Mouse (Mus musculus) ES-Bruce4 (cell line): ENCODE data around the gene Cacna1f. TPM values are rescaled to one million over a fixed set of nuclear protein-coding genes. Genes with fewer than 3 reads are reported as not detected.
A peak's percentile ranks its signal among the peaks of the same experiment; 100 is the strongest.

ENCODE experiments used
- H3K27ac ChIP-seq: 2 replicates; pipeline ENCODE4 v1.5.1; 2012; ENCODE audit warnings: low read length, inconsistent platforms; ENCODE audit not compliant: insufficient read depth
- H3K27me3 ChIP-seq: 2 replicates; pipeline ENCODE4 v1.6.1; 2012; ENCODE audit warnings: mild to moderate bottlenecking, low read length, inconsistent platforms; ENCODE audit not compliant: control insufficient read depth, poor library complexity, insufficient read depth, severe bottlenecking
- H3K36me3 ChIP-seq: 2 replicates; pipeline ENCODE4 v1.6.1; 2012; ENCODE audit warnings: inconsistent platforms, mild to moderate bottlenecking, low read length, moderate library complexity; ENCODE audit not compliant: control insufficient read depth, poor library complexity, insufficient read depth, severe bottlenecking
- H3K4me1 ChIP-seq: one replicate; pipeline ENCODE4 v1.8.1; 2011; ENCODE audit warnings: low read length; ENCODE audit not compliant: control insufficient read depth, insufficient read depth
- H3K4me3 ChIP-seq: 2 replicates; pipeline ENCODE4 v1.5.1; 2011; ENCODE audit warnings: low read depth, mild to moderate bottlenecking, low read length
- H3K9ac ChIP-seq: 2 replicates; pipeline ENCODE4 v1.6.1; 2012; ENCODE audit warnings: low read depth, mild to moderate bottlenecking, inconsistent platforms; ENCODE audit not compliant: poor library complexity, severe bottlenecking
- H3K9me3 ChIP-seq: replicated peaks from 2 replicates; pipeline ENCODE4 v1.6.1; 2012; ENCODE audit warnings: mild to moderate bottlenecking, low read length, inconsistent platforms; ENCODE audit not compliant: control insufficient read depth, poor library complexity, insufficient read depth, severe bottlenecking
- CTCF ChIP-seq: IDR thresholded peaks from one replicate; pipeline ENCODE4 v1.8.1; 2011; ENCODE audit warnings: low read depth, low read length
- EP300 ChIP-seq: IDR thresholded peaks from 2 replicates; pipeline ENCODE4 v1.6.1; 2011; ENCODE audit warnings: low read depth, low read length; ENCODE audit not compliant: insufficient read depth
- POLR2A ChIP-seq: IDR thresholded peaks from one replicate; pipeline ENCODE4 v1.8.1; 2011; ENCODE audit warnings: low read length; ENCODE audit not compliant: insufficient read depth
- polyA plus RNA-seq: library from polyadenylated mRNA; stranded (reverse); fragments of >200 nt; gene quantifications from 2 replicates; pipeline ENCODE4 v1.2.4, GENCODE M21; 2011; ENCODE audit warnings: low read depth; ENCODE audit not compliant: missing spikeins, insufficient read depth, insufficient read length

The Cacna1f gene
- polyA plus RNA-seq, 1 experiment, result 0.16 TPM

- Histone ChIP-seq H3K36me3 (no peaks in the 10 kb centered on the region), H3K4me3 (peak overlapping the region; percentile 69), H3K27ac (no peak overlapping the region; the same call in 1 of the 2 replicates)
Observed at GRCm38 (mm10) chrX:7572466-7572865, 34.4 kb upstream of the Cacna1f start.

GRCm38 (mm10) chrX:7573176-7574086 lies 33.5 kb upstream of the Cacna1f start, which contains the start of gene Foxp3:
Foxp3 (plus strand) TSS chrX:7573644.
- Histone ChIP-seq H3K9me3 (no peaks in the 10 kb centered on the region), H3K4me1 (peaks cover 1% of the 10 kb centered on the region), H3K4me3 (peak within 1 kb of the TSS; percentile 80), H3K27me3 (no peaks in the 10 kb centered on the region), H3K9ac (peak within 1 kb of the TSS; percentile 97), H3K27ac (peak within 1 kb of the TSS; percentile 63), H3K36me3 (no peaks in the 10 kb centered on the region)
- TF ChIP-seq POLR2A, result no peak
- TF ChIP-seq EP300, result no peak
- TF ChIP-seq CTCF, result no peak

More at GRCm38 (mm10) chrX:7572466-7572865, 34.4 kb upstream of the Cacna1f start:
- H3K9me3 ChIP-seq, result no peaks in the 10 kb centered on the region
- H3K9ac ChIP-seq, result peak overlapping the region; percentile 97
- TF ChIP-seq CTCF (no peak), POLR2A (no peak), EP300 (no peak)
- H3K4me1 ChIP-seq, result peaks cover 1% of the 10 kb centered on the region
- no peaks in the 10 kb centered on the region for H3K27me3 ChIP-seq

- Histone ChIP-seq H3K4me3 (peak within 1 kb of the TSS; percentile 80), H3K9me3 (no peaks in the 10 kb centered on the region), H3K36me3 (no peaks in the 10 kb centered on the region), H3K27me3 (no peaks in the 10 kb centered on the region), H3K9ac (peak within 1 kb of the TSS; percentile 97), H3K27ac (peak within 1 kb of the TSS; percentile 63), H3K4me1 (peaks cover 1% of the 10 kb centered on the region)
- TF ChIP-seq EP300 (no peak), CTCF (no peak), POLR2A (no peak)
Observed at GRCm38 (mm10) chrX:7574087-7574884, 32.6 kb upstream of the Cacna1f start, which contains the start of gene Ppp1r3f. Ppp1r3f (minus strand) TSS chrX:7574283.

- Histone ChIP-seq H3K9ac (no peak overlapping the region; the same call in 1 of the 2 replicates), H3K27ac (peak overlapping the region; percentile 45; the same call in 1 of the 2 replicates)
Observed at GRCm38 (mm10) chrX:7574885-7575231, 32.0 kb upstream of the Cacna1f start.

GRCm38 (mm10) chrX:7581151-7581550 lies 25.7 kb upstream of the Cacna1f start:
- no peaks in the 10 kb centered on the region for H3K4me1 ChIP-seq
- no peaks in the 10 kb centered on the region for H3K9me3 ChIP-seq
- no peaks in the 10 kb centered on the region for H3K27me3 ChIP-seq
- TF ChIP-seq EP300, result no peak
- TF ChIP-seq POLR2A, result no peak
- TF ChIP-seq CTCF, result no peak
- no peak overlapping the region for H3K9ac ChIP-seq
- H3K36me3 ChIP-seq, result no peaks in the 10 kb centered on the region
- no peak overlapping the region for H3K27ac ChIP-seq
- no peak overlapping the region for H3K4me3 ChIP-seq

More at GRCm38 (mm10) chrX:7574885-7575231, 32.0 kb upstream of the Cacna1f start:
- H3K4me1 ChIP-seq, result peaks cover 1% of the 10 kb centered on the region
- H3K27me3 ChIP-seq, result no peaks in the 10 kb centered on the region
- H3K9me3 ChIP-seq, result no peaks in the 10 kb centered on the region
- H3K36me3 ChIP-seq, result no peaks in the 10 kb centered on the region
- peak overlapping the region; percentile 80 for H3K4me3 ChIP-seq
- TF ChIP-seq CTCF, result no peak
- no peak for TF ChIP-seq POLR2A
- no peak for TF ChIP-seq EP300
